Mouse (Mus musculus): ENCODE data around the gene Ahr.
A peak's percentile ranks its signal among the peaks of the same experiment; 100 is the strongest.

Gene Ahr

GRCm38 (mm10) chr12:35534754-35535236 is at the start of gene Ahr:
Ahr (minus strand) TSS chr12:35535038.
- peak; percentile 78 for DNase-seq (ENCODE audit: low spot score)

DNA sequence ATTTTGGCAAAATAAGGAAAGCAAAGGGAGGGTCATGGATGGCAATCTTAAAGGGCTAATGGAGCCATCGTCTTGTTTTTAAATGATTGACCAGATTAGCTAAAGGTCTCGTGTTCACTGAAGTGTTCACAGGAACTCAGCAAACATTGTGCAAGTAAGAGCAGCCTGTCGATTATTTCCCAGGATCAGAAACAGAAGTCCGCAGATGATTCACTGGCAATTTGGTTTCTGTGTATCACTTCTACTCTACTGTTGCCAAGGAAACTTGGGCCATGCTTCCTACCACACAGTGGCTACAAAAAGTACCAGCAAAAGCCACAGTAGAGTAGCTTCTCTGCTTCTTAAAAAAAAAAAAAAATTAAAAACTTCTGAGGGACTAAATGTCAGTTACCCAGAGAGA is 44.0 kb upstream of the Ahr start:
- no peak for DNase-seq (ENCODE audit: low spot score)

- no peak for DNase-seq (ENCODE audit: low spot score)
These were observed 41.3 kb upstream of the Ahr start for GRCm38 (mm10) chr12:35576107-35576506.

- DNase-seq (ENCODE audit: low spot score): no peak
These were observed 38.9 kb upstream of the Ahr start for GRCm38 (mm10) chr12:35573713-35574112.

DNA sequence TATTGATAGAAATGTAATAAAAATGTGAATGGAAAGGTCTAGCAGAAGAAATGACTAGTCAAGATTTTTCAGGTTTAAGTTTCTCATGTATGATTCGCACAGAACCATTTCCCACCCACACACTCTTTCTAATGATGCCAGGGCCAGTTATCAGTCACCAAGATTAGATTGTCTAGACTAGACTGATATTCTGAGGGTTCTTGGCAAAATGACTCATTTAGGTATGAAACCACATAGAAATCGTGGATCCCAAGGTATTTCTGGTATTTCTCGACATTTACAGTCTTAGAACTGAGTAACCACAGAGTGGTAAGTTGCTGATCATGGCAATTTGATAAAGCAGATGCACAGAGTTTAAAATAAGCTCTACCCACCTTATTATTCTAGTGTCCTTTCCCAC is 28.0 kb upstream of the Ahr start:
- DNase-seq (ENCODE audit: low spot score): no peak

DNA sequence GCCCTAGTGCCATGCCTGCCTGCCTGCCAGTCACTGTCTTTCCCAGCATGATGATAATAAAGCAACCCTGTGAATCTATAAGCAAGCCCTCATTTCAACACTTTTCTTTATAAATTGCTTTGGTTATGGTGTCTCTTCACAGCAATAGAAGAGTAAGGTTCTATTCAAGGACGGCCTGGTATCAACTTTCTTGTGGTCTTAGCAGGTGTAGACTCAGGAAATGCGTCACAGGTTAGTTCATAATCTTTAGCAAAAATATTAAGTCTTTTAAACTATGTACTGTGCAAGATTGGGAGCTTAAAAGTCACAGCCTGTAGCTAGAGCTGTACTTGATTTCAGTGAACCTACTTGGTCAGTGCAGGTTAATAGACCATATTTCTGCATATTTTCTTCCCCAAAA is 24.0 kb upstream of the Ahr start:
- DNase-seq (ENCODE audit: low spot score): no peak

DNA sequence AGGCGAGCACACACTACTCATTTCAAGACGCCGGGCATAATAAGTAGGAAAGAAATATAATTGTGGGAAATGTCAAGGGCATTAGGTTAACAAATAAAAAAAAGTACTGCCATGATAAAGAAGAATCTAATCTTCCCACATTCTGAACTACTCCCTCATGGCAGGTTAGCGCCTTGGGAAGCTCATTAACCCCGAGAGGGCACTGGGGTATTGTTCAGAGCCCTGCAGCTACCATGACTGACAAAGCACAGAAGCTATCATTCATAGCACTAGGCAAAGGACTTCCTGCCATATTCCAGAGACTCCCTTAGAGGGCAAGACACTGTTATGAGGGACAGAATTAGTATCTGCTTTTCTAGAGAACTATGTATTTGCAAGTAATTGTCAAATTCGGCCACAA is 21.1 kb upstream of the Ahr start:
- DNase-seq (ENCODE audit: low spot score): no peak

DNA sequence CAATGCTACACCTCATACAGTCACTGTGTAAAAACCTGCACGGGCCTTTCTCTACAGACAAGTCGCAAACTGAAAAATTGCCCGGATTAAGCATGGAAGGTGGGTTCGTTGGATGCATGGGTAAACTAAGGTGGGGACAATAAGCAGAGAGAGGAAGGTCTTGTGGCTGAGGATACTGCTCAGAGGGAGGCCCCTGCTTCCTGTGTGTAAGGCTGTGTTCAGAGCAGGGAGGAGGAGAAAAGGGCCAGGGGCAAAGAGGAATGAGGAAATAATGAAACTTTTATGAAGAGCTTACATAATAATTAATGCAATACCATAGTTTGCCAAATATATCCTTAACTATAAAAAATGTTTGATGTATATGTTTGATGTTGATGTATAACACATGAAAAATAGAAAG is 19.5 kb upstream of the Ahr start:
- DNase-seq (ENCODE audit: low spot score): no peak

DNA sequence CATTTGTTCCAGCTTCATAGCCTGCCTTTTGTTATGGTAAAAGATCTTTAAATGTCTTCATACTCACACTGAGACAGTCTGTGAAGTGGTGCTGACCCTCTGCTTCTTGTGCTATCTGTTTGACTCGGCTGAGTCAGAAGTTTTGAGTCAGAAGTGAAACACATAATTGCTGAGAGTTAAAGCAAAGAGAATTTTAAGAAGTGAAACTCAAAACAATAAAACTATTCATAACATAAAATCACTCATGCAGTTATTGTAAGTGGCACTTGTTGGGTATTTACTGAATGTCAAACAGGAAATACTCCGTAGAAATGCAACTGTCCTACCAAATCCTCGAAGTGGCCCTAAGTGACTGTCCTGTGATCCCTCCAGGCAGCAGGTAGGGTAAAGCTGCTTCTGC is 18.3 kb upstream of the Ahr start:
- DNase-seq (ENCODE audit: low spot score): no peak

- no peak for DNase-seq (ENCODE audit: low spot score)
These were observed 15.5 kb upstream of the Ahr start for GRCm38 (mm10) chr12:35550299-35550698.

GRCm38 (mm10) chr12:35542836-35543235 is 8.0 kb upstream of the Ahr start:
- DNase-seq (ENCODE audit: low spot score): no peak

GRCm38 (mm10) chr12:35538843-35539242 is 4.0 kb upstream of the Ahr start:
- DNase-seq (ENCODE audit: low spot score): no peak

GRCm38 (mm10) chr12:35534114-35534753 is 604 bp downstream of the Ahr start:
- DNase-seq (ENCODE audit: low spot score): peak; percentile 33

DNA sequence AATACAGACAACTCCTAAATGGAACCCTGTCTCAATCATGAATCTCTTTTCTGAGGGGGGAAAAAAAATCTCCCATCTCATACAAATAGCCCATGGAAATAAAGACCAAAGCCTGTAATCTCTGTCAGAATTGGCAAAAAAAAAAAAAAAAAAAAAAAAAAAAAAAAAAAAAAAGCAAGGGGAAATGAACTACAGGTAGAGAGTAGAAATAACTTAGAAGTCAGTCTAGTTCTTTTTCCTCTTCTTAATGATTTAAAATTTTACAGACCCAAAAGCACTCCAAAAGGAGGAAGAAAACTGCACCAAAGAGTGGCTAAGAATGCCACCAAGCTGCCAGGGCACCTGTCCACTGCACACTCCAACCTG is 1.1 kb downstream of the Ahr start:
- DNase-seq (ENCODE audit: low spot score): no peak

GRCm38 (mm10) chr12:35533133-35533532 is 1.7 kb downstream of the Ahr start:
- no peak for DNase-seq (ENCODE audit: low spot score)

- DNase-seq (ENCODE audit: low spot score): peak; percentile 59
These were observed 2.7 kb downstream of the Ahr start for GRCm38 (mm10) chr12:35532151-35532550.

DNA sequence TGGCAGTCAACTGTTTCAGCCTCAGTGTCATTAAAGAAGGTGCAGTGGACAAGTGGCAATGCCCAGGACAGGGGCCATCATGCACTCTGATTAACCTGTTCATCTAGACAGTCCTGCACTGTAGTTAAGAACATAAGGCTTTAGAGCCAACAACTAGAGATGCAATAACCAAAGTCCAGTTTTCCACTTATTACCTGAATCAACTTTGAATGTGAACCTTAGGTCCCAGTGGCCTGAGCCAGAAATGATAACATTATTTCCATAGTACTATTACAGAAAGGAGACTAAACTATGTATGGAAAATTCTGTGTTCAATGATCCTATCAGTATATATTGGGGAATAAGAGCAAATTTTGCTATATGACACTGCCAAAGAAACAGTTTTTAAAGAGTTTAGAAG is 4.3 kb downstream of the Ahr start:
- no peak for DNase-seq (ENCODE audit: low spot score)

DNA sequence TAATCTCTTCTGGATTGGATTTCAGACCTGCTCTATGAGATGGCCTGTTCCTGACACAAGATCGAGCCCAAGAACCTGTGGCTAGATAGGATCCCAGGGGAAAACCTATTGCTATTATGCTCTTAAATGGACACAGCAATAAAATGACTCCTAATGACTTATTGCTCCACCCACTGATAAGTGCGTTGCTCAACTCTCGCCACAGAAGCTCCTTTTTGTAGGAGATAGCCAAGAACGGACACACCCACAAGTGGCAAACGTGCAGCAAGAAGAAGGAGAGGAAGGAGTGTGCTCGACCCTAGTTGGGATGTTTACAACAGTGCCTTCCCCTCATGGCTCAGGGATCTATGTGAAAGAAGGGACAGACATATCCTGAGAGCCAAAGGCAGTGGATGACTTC is 7.4 kb downstream of the Ahr start:
- DNase-seq (ENCODE audit: low spot score): no peak

GRCm38 (mm10) chr12:35522585-35523103 is 12.2 kb downstream of the Ahr start:
- no peak for DNase-seq (ENCODE audit: low spot score)

- no peak for DNase-seq (ENCODE audit: low spot score)
These were observed 19.2 kb downstream of the Ahr start for GRCm38 (mm10) chr12:35515621-35516020.

GRCm38 (mm10) chr12:35514671-35515070 is 20.2 kb downstream of the Ahr start:
- DNase-seq (ENCODE audit: low spot score): no peak

GRCm38 (mm10) chr12:35510711-35511110 is 24.1 kb downstream of the Ahr start:
- DNase-seq (ENCODE audit: low spot score): no peak

GRCm38 (mm10) chr12:35506383-35506782 is 28.5 kb downstream of the Ahr start:
- DNase-seq (ENCODE audit: low spot score): no peak

GRCm38 (mm10) chr12:35504081-35504480 is 30.8 kb downstream of the Ahr start:
- DNase-seq (ENCODE audit: low spot score): no peak

Data from embryo, embryonic 10 days (tissue).